Mouse (Mus musculus) kidney, adult 2 months (tissue): ENCODE measurements around the gene Mypop. TPM values are rescaled to one million over a fixed set of nuclear protein-coding genes. Genes with fewer than 3 reads are reported as not detected.

Experiments
- DNase-seq: peaks from one replicate; pipeline ENCODE4 v3.0.0; 2021
- H3K27ac ChIP-seq: fragments of 200-500 bp; 2 replicates; pipeline ENCODE4 v1.5.1; 2012; ENCODE audit warnings: low read depth, low read length, control low read depth, inconsistent platforms; ENCODE audit not compliant: insufficient read depth
- H3K27me3 ChIP-seq: fragments of 200-500 bp; replicated peaks from 2 replicates; pipeline ENCODE4 v1.6.1; 2012; ENCODE audit warnings: mild to moderate bottlenecking, moderate library complexity, low read length, inconsistent platforms; ENCODE audit not compliant: control insufficient read depth, insufficient read depth
- H3K36me3 ChIP-seq: fragments of 200-500 bp; 2 replicates; pipeline ENCODE4 v1.6.1; 2012; ENCODE audit warnings: mild to moderate bottlenecking, moderate library complexity, low read length, inconsistent platforms; ENCODE audit not compliant: control insufficient read depth, insufficient read depth
- H3K4me1 ChIP-seq: fragments of 200-500 bp; 2 replicates; pipeline ENCODE4 v1.6.1; 2011; ENCODE audit warnings: low read length; ENCODE audit not compliant: control insufficient read depth, insufficient read depth
- H3K4me3 ChIP-seq: fragments of 200-500 bp; 2 replicates; pipeline ENCODE4 v1.5.1; 2011; ENCODE audit warnings: mild to moderate bottlenecking, low read depth, low read length, control low read depth; ENCODE audit not compliant: insufficient read depth
- CTCF ChIP-seq: fragments of 200-500 bp; conservative IDR thresholded peaks from 2 replicates; pipeline ENCODE4 v1.5.1; 2011; ENCODE audit warnings: low read depth, mild to moderate bottlenecking, control low read depth, low read length, moderate library complexity, mixed read lengths; ENCODE audit not compliant: insufficient read depth, insufficient read length
- POLR2A ChIP-seq: fragments of 200-500 bp; IDR thresholded peaks from one replicate; pipeline ENCODE4 v1.6.1; 2011; ENCODE audit warnings: low read depth, low read length, control low read depth
- WGBS: fragments of 180-500 bp; shearing (Covaris S2); methylation state at CpG from one replicate; pipeline ENCODE4 v1.1.7; 2018; 5-methylcytosine and 5-hydroxymethylcytosine counted together
- polyA plus RNA-seq: library from polyadenylated mRNA; depleted of rRNA; stranded (reverse); fragments of >200 nt; gene quantifications from 2 replicates; pipeline ENCODE4 v1.2.3, GENCODE M21; 2012; rRNA removed

Gene Mypop
- polyA plus RNA-seq, 1 experiment = 7.6 TPM

GRCm38 (mm10) chr7:19051161-19051560, 60.1 kb downstream of the Mypop start:
- Histone ChIP-seq H3K4me3 (no peak overlapping the region), H3K27me3 (no peaks in the 10 kb centered on the region), H3K27ac (no peak overlapping the region), H3K36me3 (peaks cover 2% of the 10 kb centered on the region; the same call in 1 of the 2 replicates), H3K4me1 (no peaks in the 10 kb centered on the region)
- no peak for TF ChIP-seq CTCF
- no peak for TF ChIP-seq POLR2A
- WGBS = 58% methylated on average over 4 of the region's 4 CpGs
- no peak for DNase-seq

Other genes with a start within 250 kb of the Mypop start
- gene Psg19, start 192.7 kb upstream of the Mypop start, polyA plus RNA-seq = not detected in 2 replicates
- gene Psg17, start 169.6 kb upstream of the Mypop start, polyA plus RNA-seq = 0.03 and 0.04 TPM in 2 replicates
- 4.8 and 5.6 TPM in 2 replicates for gene Mill2, start 151.3 kb upstream of the Mypop start, polyA plus RNA-seq
- 2.3 and 5.9 TPM in 2 replicates for gene Pglyrp1, start 119.9 kb upstream of the Mypop start, polyA plus RNA-seq
- 19.8 and 21.3 TPM in 2 replicates for gene Ccdc61, start 80.8 kb upstream of the Mypop start, polyA plus RNA-seq
- gene Nova2, start 65.4 kb upstream of the Mypop start, polyA plus RNA-seq = 0.80 and 1.1 TPM in 2 replicates
- not detected in 2 replicates for gene Nanos2, start 3.8 kb upstream of the Mypop start, polyA plus RNA-seq
- gene Irf2bp1, start 12.8 kb downstream of the Mypop start, polyA plus RNA-seq = 18.1 and 21.1 TPM in 2 replicates
- gene Foxa3, start 32.3 kb downstream of the Mypop start, polyA plus RNA-seq = 0.13 and 0.16 TPM in 2 replicates
- gene Sympk, start 33.1 kb downstream of the Mypop start, polyA plus RNA-seq = 59.8 and 68.9 TPM in 2 replicates
- gene Rsph6a, start 63.4 kb downstream of the Mypop start, polyA plus RNA-seq = 0.05 TPM in 2 replicates
- 59.8 and 76.3 TPM in 2 replicates for gene Dmwd, start 85.0 kb downstream of the Mypop start, polyA plus RNA-seq
- gene Dmpk, start 92.6 kb downstream of the Mypop start, polyA plus RNA-seq = 52.7 and 53.0 TPM in 2 replicates
- 14.1 and 22.2 TPM in 2 replicates for gene Six5, start 103.3 kb downstream of the Mypop start, polyA plus RNA-seq
- 0.03 and 0.04 TPM in 2 replicates for gene Gm4969, start 127.1 kb downstream of the Mypop start, polyA plus RNA-seq
- gene Fbxo46, start 128.6 kb downstream of the Mypop start, polyA plus RNA-seq = 9.2 and 9.5 TPM in 2 replicates
- gene Qpctl, start 158.0 kb downstream of the Mypop start, polyA plus RNA-seq = 11.9 and 12.1 TPM in 2 replicates
- gene Snrpd2, start 158.5 kb downstream of the Mypop start, polyA plus RNA-seq = 34.8 and 42.2 TPM in 2 replicates
- 0.13 and 0.20 TPM in 2 replicates for gene Gipr, start 174.9 kb downstream of the Mypop start, polyA plus RNA-seq
- 38.8 and 39.0 TPM in 2 replicates for gene Eml2, start 185.2 kb downstream of the Mypop start, polyA plus RNA-seq
- 10.1 and 10.8 TPM in 2 replicates for gene Gpr4, start 221.3 kb downstream of the Mypop start, polyA plus RNA-seq
- gene Opa3, start 237.1 kb downstream of the Mypop start, polyA plus RNA-seq = 41.7 and 48.5 TPM in 2 replicates